Mouse (Mus musculus) liver, adult 2 months (tissue): ENCODE measurements at regions not wholly inside any gene's neighbourhood (a gene's known extent, or its start where the extent isn't known, plus 50 kb on each side); places are given as distances from the start of the nearest gene placed in this dataset.

Experiments
- DNase-seq: peaks from one replicate; pipeline ENCODE4 v3.0.0-alpha.2; 2011; ENCODE audit warnings: low read depth, low spot score; ENCODE audit errors: extremely low read depth
- H3K27ac ChIP-seq: fragments of 200-500 bp; replicated peaks from 2 replicates; pipeline ENCODE4 v1.5.1; 2012; ENCODE audit warnings: low read depth, mild to moderate bottlenecking, control low read depth, inconsistent platforms, low read length; ENCODE audit not compliant: insufficient read depth
- H3K27me3 ChIP-seq: fragments of 200-500 bp; 2 replicates; pipeline ENCODE4 v1.6.1; 2012; ENCODE audit warnings: mild to moderate bottlenecking, moderate library complexity, low read length, inconsistent platforms; ENCODE audit not compliant: control insufficient read depth, insufficient read depth
- H3K36me3 ChIP-seq: fragments of 200-500 bp; 2 replicates; pipeline ENCODE4 v1.6.1; 2012; ENCODE audit warnings: low read length, inconsistent platforms; ENCODE audit not compliant: control insufficient read depth, insufficient read depth
- H3K4me1 ChIP-seq: fragments of 200-500 bp; 2 replicates; pipeline ENCODE4 v1.6.1; 2011; ENCODE audit warnings: low read length; ENCODE audit not compliant: control insufficient read depth, insufficient read depth
- H3K4me3 ChIP-seq: fragments of 200-500 bp; 2 replicates; pipeline ENCODE4 v1.5.1; 2011; ENCODE audit warnings: low read depth, mild to moderate bottlenecking, control low read depth, low read length, moderate library complexity; ENCODE audit not compliant: insufficient read depth
- H3K79me2 ChIP-seq: fragments of 200-500 bp; 2 replicates; pipeline ENCODE4 v1.6.1; 2012; ENCODE audit warnings: inconsistent platforms, mild to moderate bottlenecking, low read length, moderate library complexity; ENCODE audit not compliant: control insufficient read depth, insufficient read depth
- H3K9ac ChIP-seq: fragments of 200-500 bp; 2 replicates; pipeline ENCODE4 v1.6.1; 2012; ENCODE audit warnings: low read depth, mild to moderate bottlenecking, control low read depth, inconsistent platforms, low read length
- CTCF ChIP-seq: fragments of 200-500 bp; IDR thresholded peaks from 2 replicates; pipeline ENCODE4 v1.5.1; 2011; ENCODE audit warnings: low read depth, low read length, control low read depth
- POLR2A ChIP-seq: fragments of 200-500 bp; IDR thresholded peaks from 2 replicates; pipeline ENCODE4 v1.6.1; 2011; ENCODE audit warnings: low read length, control low read depth; ENCODE audit not compliant: insufficient read depth; ENCODE audit errors: extremely low read depth
- WGBS: fragments of 180-500 bp; shearing (Covaris S2); methylation state at CpG from one replicate; pipeline ENCODE4 v1.1.7; 2018; 5-methylcytosine and 5-hydroxymethylcytosine counted together

DNA sequence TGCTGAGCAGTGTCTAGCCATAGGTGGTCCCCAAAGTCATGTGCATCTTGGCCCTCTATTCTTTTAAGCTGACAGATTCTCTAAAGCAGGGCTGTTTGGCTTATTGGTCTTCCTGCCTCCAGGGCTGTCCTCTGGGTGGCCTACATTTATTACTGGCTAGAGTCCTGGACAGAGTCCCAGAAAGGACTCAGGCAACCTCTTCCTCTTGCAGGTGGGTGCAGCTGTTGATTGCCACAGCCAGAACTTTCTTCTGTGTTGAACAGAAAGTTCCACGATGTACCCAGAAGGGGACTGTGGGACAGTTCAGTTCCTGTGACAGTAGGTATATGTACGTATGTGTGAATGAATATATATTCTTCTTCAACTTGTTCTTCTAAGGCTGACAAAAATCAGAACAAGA is 202.0 kb downstream of the Vgll3 start:
- H3K4me3 ChIP-seq = no peak overlapping the region
- 67% methylated on average over 2 of the region's 2 CpGs for WGBS
- no peaks in the 10 kb centered on the region for H3K27me3 ChIP-seq
- no peak overlapping the region for H3K9ac ChIP-seq
- TF ChIP-seq POLR2A = no peak
- no peak for TF ChIP-seq CTCF
- no peaks in the 10 kb centered on the region for H3K36me3 ChIP-seq
- no peaks in the 10 kb centered on the region for H3K4me1 ChIP-seq
- H3K79me2 ChIP-seq = no peaks in the 10 kb centered on the region
- H3K27ac ChIP-seq = no peak overlapping the region
- DNase-seq = no peak

DNA sequence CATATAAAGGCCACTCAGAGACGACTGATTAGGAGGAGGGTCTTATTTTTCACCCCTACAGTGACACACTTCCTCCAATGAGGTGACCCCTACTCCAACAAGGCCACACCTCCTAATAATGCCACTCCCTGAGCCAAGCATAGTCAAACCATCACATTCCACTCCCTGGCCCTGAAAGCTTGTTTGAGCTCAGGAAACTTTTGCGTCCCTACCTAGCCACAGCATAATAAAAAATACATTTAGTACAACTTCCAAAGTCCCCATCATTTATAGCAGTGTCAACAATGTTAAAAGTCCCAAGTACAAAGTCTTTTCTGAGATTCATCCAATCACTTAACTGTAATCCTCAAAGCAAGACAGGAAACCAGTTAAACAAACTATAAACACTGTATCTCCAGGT is 208.3 kb downstream of the Vgll3 start:
- Histone ChIP-seq H3K79me2 (no peaks in the 10 kb centered on the region), H3K36me3 (no peaks in the 10 kb centered on the region), H3K27ac (no peak overlapping the region), H3K27me3 (no peaks in the 10 kb centered on the region), H3K4me3 (no peak overlapping the region), H3K4me1 (no peaks in the 10 kb centered on the region), H3K9ac (no peak overlapping the region)
- TF ChIP-seq POLR2A (no peak), CTCF (no peak)
- WGBS = 58% methylated on average over 2 of the region's 2 CpGs
- no peak for DNase-seq
